Mouse (Mus musculus): ENCODE results near the gene Olfr548-ps1. TPM values are rescaled to one million over a fixed set of nuclear protein-coding genes. Genes with fewer than 3 reads are reported as not detected.

The Olfr548-ps1 gene
- polyA plus RNA-seq, 1 experiment: not detected

- no peak for DNase-seq (ENCODE audit: low read depth in 1 of 2, low spot score in 2 of 2)
- TF ChIP-seq CTCF (IDR thresholded peaks at IDR 0.05; ENCODE audit: extremely low read depth, insufficient read depth, insufficient read length, insufficient replicate concordance): no peak
- no peak for TF ChIP-seq POLR2A (IDR thresholded peaks at IDR 0.05; ENCODE audit: low read depth, low read length)
- Histone ChIP-seq H3K4me1 (ENCODE audit: control insufficient read depth, insufficient read depth, insufficient read length) (peaks cover 4% of the 10 kb centered on the region), H3K4me3 (ENCODE audit: extremely low read depth, insufficient read depth, insufficient read length) (no peak overlapping the region), H3K27ac (ENCODE audit: insufficient read depth, low read length) (no peak overlapping the region), H3K36me3 (ENCODE audit: control insufficient read depth, insufficient read depth, low read length) (no peaks in the 10 kb centered on the region), H3K27me3 (ENCODE audit: control insufficient read depth, insufficient read depth, low read length) (0 out of 2 replicates have a peak, but pooled peaks cover 3% of the 10 kb centered on the region)
- 89% methylated on average over 7 of the region's 7 CpGs for WGBS
Observed at GRCm38 (mm10) chr7:102509726-102510125, 31.0 kb upstream of the Olfr548-ps1 start.

DNA sequence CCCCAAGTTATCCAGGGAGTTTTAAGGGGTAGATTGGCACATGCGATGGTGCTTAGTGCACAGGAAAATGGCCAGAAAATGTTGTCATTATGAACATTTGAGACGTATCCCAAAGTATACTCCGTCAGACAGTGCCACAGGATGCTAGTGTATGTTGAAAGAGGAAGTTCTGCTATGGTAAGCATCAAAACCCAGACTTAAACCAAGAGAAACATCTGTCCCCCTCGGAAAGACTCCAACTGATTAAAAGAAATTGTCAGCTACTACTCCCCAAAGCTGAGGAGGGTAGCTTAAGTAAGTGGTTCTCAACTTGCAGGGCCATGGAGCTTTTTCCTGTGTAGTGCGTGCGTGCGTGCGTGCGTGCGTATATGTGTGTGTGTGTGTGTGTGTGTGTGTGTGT is 28.8 kb upstream of the Olfr548-ps1 start:
- Histone ChIP-seq H3K27ac (ENCODE audit: insufficient read depth, low read length) (no peak overlapping the region), H3K27me3 (ENCODE audit: control insufficient read depth, insufficient read depth, low read length) (0 out of 2 replicates have a peak, but pooled peaks cover 3% of the 10 kb centered on the region), H3K4me1 (ENCODE audit: control insufficient read depth, insufficient read depth, insufficient read length) (peaks cover 4% of the 10 kb centered on the region), H3K36me3 (ENCODE audit: control insufficient read depth, insufficient read depth, low read length) (no peaks in the 10 kb centered on the region), H3K4me3 (ENCODE audit: extremely low read depth, insufficient read depth, insufficient read length) (no peak overlapping the region)
- TF ChIP-seq CTCF (IDR thresholded peaks at IDR 0.05; ENCODE audit: extremely low read depth, insufficient read depth, insufficient read length, insufficient replicate concordance) (no peak), POLR2A (IDR thresholded peaks at IDR 0.05; ENCODE audit: low read depth, low read length) (no peak)
- 56% methylated on average over 10 of the region's 10 CpGs for WGBS
- no peak for DNase-seq (ENCODE audit: low read depth in 1 of 2, low spot score in 2 of 2)

GRCm38 (mm10) chr7:102512814-102513435 is 27.8 kb upstream of the Olfr548-ps1 start:
- no peak overlapping the region for H3K27ac ChIP-seq (ENCODE audit: insufficient read depth, low read length)
- 0 out of 2 replicates have a peak, but pooled peaks cover 3% of the 10 kb centered on the region for H3K27me3 ChIP-seq (ENCODE audit: control insufficient read depth, insufficient read depth, low read length)
- WGBS: 2% methylated on average over 54 of the region's 54 CpGs
- H3K4me3 ChIP-seq (ENCODE audit: extremely low read depth, insufficient read depth, insufficient read length): peak overlapping the region; percentile 45; the same call in 1 of the 2 replicates
- peak; percentile 31 to 83 for DNase-seq (ENCODE audit: low read depth in 1 of 2, low spot score in 2 of 2)
- TF ChIP-seq POLR2A (IDR thresholded peaks at IDR 0.05; ENCODE audit: low read depth, low read length) (no peak), CTCF (IDR thresholded peaks at IDR 0.05; ENCODE audit: extremely low read depth, insufficient read depth, insufficient read length, insufficient replicate concordance) (peak; percentile 90)
- H3K4me1 ChIP-seq (ENCODE audit: control insufficient read depth, insufficient read depth, insufficient read length): peaks cover 4% of the 10 kb centered on the region
- H3K36me3 ChIP-seq (ENCODE audit: control insufficient read depth, insufficient read depth, low read length): no peaks in the 10 kb centered on the region

- Histone ChIP-seq H3K36me3 (ENCODE audit: control insufficient read depth, insufficient read depth, low read length) (no peaks in the 10 kb centered on the region), H3K4me1 (ENCODE audit: control insufficient read depth, insufficient read depth, insufficient read length) (peaks cover 4% of the 10 kb centered on the region), H3K27ac (ENCODE audit: insufficient read depth, low read length) (no peak overlapping the region), H3K27me3 (ENCODE audit: control insufficient read depth, insufficient read depth, low read length) (0 out of 2 replicates have a peak, but pooled peaks cover 3% of the 10 kb centered on the region), H3K4me3 (ENCODE audit: extremely low read depth, insufficient read depth, insufficient read length) (no peak overlapping the region)
- TF ChIP-seq POLR2A (IDR thresholded peaks at IDR 0.05; ENCODE audit: low read depth, low read length) (no peak), CTCF (IDR thresholded peaks at IDR 0.05; ENCODE audit: extremely low read depth, insufficient read depth, insufficient read length, insufficient replicate concordance) (no peak)
- DNase-seq (ENCODE audit: low read depth in 1 of 2, low spot score in 2 of 2): no peak
- WGBS: 17% methylated on average over 4 of the region's 4 CpGs
Observed at GRCm38 (mm10) chr7:102514144-102514543, 26.6 kb upstream of the Olfr548-ps1 start.

DNA sequence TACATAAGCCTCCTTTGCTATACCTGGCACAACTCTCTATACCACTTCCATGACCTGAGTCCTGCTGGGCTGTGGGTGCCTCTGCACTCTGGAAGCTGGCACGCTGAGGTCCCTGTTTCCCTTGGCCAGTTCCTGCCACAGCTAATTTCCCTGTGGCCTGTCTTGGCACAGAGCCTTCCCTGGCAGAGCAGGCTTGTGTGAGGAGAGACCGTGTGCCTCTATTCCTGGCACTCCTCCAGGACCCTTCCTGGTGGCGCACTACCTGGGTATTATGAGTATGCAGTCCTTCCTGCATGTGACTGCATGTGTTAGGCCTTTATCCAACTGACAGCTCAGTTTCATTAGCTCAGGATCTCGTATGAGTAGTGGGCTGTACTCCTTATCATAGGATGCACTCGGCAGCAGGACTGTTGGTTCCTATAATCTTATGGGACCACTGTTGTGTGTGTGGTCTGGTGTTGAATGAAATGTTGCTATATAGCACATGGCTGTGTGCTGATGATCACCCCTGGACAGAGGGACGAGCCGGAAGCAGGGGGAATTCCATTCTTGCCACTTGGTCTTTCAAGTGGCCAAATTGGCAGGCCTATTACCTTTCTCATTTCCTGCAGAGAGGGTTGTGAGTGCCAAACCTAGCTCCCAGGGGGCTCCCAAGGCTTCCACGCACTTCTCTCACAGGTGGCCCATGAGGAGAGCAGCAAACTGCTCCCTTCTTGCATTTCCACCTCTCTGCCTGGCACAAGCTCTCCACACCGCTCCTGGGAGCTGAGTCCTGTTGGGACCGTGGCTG is 24.2 kb upstream of the Olfr548-ps1 start:
- H3K4me3 ChIP-seq (ENCODE audit: extremely low read depth, insufficient read depth, insufficient read length): no peak overlapping the region
- H3K27ac ChIP-seq (ENCODE audit: insufficient read depth, low read length): no peak overlapping the region
- H3K36me3 ChIP-seq (ENCODE audit: control insufficient read depth, insufficient read depth, low read length): no peaks in the 10 kb centered on the region
- H3K27me3 ChIP-seq (ENCODE audit: control insufficient read depth, insufficient read depth, low read length): 0 out of 2 replicates have a peak, but pooled peaks cover 3% of the 10 kb centered on the region
- DNase-seq (ENCODE audit: low read depth in 1 of 2, low spot score in 2 of 2): no peak
- TF ChIP-seq POLR2A (IDR thresholded peaks at IDR 0.05; ENCODE audit: low read depth, low read length) (no peak), CTCF (IDR thresholded peaks at IDR 0.05; ENCODE audit: extremely low read depth, insufficient read depth, insufficient read length, insufficient replicate concordance) (no peak)
- peaks cover 4% of the 10 kb centered on the region for H3K4me1 ChIP-seq (ENCODE audit: control insufficient read depth, insufficient read depth, insufficient read length)
- WGBS: 66% methylated on average over 10 of the region's 10 CpGs

DNA sequence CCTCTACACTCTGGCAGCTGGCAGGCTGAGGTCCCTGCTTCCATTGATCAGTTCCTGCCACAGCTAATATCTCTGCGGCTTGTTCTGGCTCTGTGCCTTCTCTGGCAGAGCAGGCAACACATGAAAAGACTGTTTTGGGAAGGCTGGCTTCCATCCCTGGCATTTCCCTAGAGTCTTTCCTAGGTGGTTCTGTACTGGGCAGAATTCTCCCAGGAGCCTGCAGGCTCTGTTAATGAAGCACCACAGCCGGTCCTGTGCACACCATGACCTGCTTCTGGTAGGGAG is 23.7 kb upstream of the Olfr548-ps1 start:
- no peak for DNase-seq (ENCODE audit: low read depth in 1 of 2, low spot score in 2 of 2)
- Histone ChIP-seq H3K27me3 (ENCODE audit: control insufficient read depth, insufficient read depth, low read length) (0 out of 2 replicates have a peak, but pooled peaks cover 3% of the 10 kb centered on the region), H3K4me3 (ENCODE audit: extremely low read depth, insufficient read depth, insufficient read length) (no peak overlapping the region), H3K4me1 (ENCODE audit: control insufficient read depth, insufficient read depth, insufficient read length) (peaks cover 4% of the 10 kb centered on the region), H3K36me3 (ENCODE audit: control insufficient read depth, insufficient read depth, low read length) (no peaks in the 10 kb centered on the region), H3K27ac (ENCODE audit: insufficient read depth, low read length) (no peak overlapping the region)
- WGBS: 85% methylated on average over 2 of the region's 2 CpGs
- TF ChIP-seq POLR2A (IDR thresholded peaks at IDR 0.05; ENCODE audit: low read depth, low read length): no peak
- TF ChIP-seq CTCF (IDR thresholded peaks at IDR 0.05; ENCODE audit: extremely low read depth, insufficient read depth, insufficient read length, insufficient replicate concordance): no peak

GRCm38 (mm10) chr7:102529052-102529451 is 11.6 kb upstream of the Olfr548-ps1 start:
- H3K27me3 ChIP-seq (ENCODE audit: control insufficient read depth, insufficient read depth, low read length): no peaks in the 10 kb centered on the region
- no peak overlapping the region for H3K4me3 ChIP-seq (ENCODE audit: extremely low read depth, insufficient read depth, insufficient read length)
- DNase-seq (ENCODE audit: low read depth in 1 of 2, low spot score in 2 of 2): no peak
- no peaks in the 10 kb centered on the region for H3K4me1 ChIP-seq (ENCODE audit: control insufficient read depth, insufficient read depth, insufficient read length)
- TF ChIP-seq POLR2A (IDR thresholded peaks at IDR 0.05; ENCODE audit: low read depth, low read length): no peak
- no peak overlapping the region for H3K27ac ChIP-seq (ENCODE audit: insufficient read depth, low read length)
- H3K36me3 ChIP-seq (ENCODE audit: control insufficient read depth, insufficient read depth, low read length): no peaks in the 10 kb centered on the region
- WGBS: 47% methylated on average over 1 of the region's 1 CpGs
